Mouse (Mus musculus): ENCODE results near the gene Ahcy.
"Not testable (repeated sequence)": the region's sequence is repeated elsewhere in the genome, so short reads cannot be mapped to it uniquely, and the experiment has no call there.

DNA sequence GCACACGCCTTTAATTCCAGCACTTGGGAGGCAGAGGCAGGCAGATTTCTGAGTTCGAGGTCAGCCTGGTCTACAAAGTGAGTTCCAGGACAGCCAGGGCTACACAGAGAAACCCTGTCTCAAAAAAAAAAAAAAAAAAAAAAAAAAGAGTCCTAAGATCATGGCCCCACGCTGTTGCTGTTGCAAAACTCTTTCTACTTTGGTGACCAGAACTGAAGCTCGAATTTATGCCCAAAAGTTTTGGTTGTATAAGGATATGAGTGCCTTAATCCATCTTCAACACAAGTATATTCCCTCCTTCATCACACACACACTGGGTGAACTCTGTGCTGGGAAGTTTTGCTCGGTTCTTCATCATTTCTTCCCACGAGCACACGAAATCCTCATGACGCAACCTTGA lies 20.8 kb downstream of the Ahcy start:
- TF ChIP-seq CTCF (conservative IDR thresholded peaks at IDR 0.05; ENCODE audit: low read length); NANOG (IDR thresholded peaks at IDR 0.05; ENCODE audit: borderline replicate concordance, low read length): not testable (repeated sequence)
